Mouse (Mus musculus) frontal cortex, postnatal 36 days (tissue): Measurements from ENCODE around the gene Wfdc11.
"Not testable (repeated sequence)": the region's sequence is repeated elsewhere in the genome, so short reads cannot be mapped to it uniquely, and the experiment has no call there.

Experiments used
- DNase-seq, 2 experiments: peaks; one replicate each; pipeline ENCODE4 v3.0.0; 2022; ENCODE audit warnings: low spot score in 2 of 2

The Wfdc11 gene

DNA sequence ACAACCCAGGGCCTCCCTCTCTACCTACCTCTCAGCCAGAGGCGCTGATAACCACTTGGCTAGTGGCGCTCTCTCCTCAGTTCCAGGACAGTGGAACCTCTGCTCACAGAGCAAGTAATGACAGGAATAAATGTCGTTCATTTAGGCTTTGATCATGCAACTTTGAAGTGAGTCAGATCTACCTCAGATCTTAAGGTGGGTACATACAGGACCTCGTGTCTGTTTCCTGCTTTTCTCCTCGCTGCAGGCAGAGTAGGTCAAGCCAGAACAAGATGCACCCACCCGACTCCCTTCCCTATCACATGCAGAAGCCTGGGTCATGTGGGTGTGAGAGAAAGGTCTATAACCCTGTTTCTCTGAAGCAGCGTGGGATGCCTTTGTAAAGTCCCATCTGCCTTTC, at the start of gene Wfdc11:
Gene Wfdc11, minus strand, starts transcription at position 101 of the 400 bp plus-strand sequence.
- peak; percentile 2 to 4 for DNase-seq

- DNase-seq = no peak
These were observed 49.4 kb upstream of the Wfdc11 start for GRCm38 (mm10) chr2:164723276-164723675.

DNA sequence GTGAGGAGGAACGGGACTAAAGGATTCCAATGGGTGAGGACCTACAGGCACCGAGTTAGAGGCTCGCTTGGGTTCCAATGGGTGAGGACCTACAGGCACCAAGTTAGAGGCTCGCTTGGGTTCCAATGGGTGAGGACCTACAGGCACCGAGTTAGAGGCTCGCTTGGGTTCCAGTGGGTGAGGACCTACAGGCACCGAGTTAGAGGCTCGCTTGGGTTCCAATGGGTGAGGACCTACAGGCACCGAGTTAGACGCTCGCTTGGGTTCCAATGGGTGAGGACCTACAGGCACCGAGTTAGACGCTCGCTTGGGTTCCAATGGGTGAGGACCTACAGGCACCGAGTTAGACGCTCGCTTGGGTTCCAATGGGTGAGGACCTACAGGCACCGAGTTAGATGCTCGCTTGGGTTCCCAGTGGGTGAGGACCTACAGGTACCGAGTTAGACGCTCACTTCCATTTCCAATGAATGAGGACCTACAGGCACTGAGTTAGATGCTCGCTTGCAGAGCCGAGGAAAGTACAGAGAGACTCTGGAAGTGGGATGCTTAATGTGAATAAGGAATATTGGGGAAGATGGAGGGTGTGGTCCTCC, 42.4 kb upstream of the Wfdc11 start:
- not testable (repeated sequence) for DNase-seq

DNA sequence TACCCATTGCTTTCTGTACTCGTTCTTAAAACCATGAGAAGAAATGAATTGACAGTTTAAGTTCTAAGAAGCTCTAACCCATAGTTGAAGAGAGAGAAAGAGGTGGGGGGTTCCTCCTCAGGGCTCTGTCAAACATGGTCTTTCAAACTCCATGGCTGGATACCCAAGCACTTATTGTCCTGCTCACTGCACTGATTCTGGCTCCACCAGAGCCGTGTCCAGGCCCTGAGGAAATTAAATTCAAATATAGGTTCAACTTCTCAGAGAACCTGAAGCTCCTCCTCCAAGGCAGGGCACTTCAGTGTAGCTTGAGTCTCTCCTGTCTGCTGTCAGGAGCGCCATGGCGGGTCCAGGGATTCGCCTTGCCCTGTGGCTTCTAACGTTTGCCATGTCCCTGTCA, 41.1 kb upstream of the Wfdc11 start, which contains the start of gene Spint5:
Gene Spint5, plus strand, starts transcription at position 301 of the 400 bp plus-strand sequence.
- DNase-seq = no peak

GRCm38 (mm10) chr2:164705991-164706390, 32.1 kb upstream of the Wfdc11 start:
- DNase-seq = no peak

GRCm38 (mm10) chr2:164705328-164705727, 31.4 kb upstream of the Wfdc11 start:
- no peak for DNase-seq

DNA sequence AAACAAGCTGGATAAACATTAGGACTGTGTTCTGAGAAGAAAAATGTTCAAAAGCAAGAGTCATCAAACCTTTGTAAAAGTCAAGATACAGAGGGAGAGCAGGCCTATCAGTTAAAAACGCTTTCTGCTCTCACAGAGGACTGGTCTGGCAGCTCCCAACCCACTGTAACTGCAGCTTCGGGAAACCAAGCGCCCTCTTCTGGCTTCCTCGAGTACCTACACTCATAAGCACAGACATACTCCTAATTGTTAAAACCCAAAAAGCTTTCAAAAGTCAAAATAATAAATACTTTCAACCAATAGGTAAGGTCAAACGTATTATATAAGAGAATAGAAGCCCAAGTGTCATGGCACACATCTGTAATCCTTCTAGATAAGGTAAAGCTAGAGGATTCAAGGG, 30.3 kb upstream of the Wfdc11 start:
- DNase-seq = no peak

GRCm38 (mm10) chr2:164701761-164702160, 27.9 kb upstream of the Wfdc11 start:
- no peak for DNase-seq

DNA sequence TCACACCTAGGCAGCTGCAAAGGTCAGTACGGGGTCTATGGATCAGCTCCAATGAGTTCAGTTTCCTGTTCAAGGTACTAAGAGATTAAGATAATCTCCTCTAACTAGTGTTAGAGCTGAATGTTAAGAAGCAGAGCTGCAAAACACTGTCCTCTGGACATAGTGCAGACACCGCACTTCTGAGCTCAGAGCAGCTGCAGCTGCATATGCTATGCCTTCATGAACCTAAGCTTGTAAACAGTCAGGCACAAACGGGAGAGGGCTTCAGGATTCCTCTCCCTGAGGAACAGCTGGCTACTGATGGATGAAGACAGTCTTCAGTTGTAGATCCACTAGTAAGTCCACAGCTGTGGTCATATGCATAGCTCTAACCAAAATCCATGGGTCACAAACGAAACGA, 27.1 kb upstream of the Wfdc11 start:
- DNase-seq = no peak

- DNase-seq = no peak
These were observed 24.3 kb upstream of the Wfdc11 start, which contains the start of gene Spint4 for GRCm38 (mm10) chr2:164698201-164698600. Spint4 (plus strand) TSS chr2:164698501.

DNA sequence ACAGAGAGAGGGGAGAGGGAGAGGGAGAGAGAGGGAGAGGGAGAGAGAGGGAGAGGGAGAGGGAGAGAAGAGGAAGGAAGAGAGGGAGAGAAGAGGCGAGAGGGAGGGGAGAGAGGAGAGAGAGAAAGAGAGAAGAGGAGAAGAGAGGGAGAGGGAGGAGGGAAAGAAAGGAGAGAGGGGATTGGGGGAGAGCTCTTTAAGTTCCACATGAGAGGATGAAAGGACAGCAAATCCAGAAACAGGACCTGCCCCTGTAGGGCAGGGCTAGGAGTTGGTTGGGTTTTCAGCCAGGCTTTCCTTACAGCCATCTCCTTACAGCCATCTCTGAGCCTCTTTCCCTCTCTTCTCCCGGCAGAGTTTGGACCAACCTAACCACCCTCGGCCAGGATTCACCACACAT, 10.9 kb upstream of the Wfdc11 start, which contains the start of gene Wfdc13:
Gene Wfdc13, plus strand, starts transcription at position 301 of the 400 bp plus-strand sequence.
- DNase-seq = no peak

DNA sequence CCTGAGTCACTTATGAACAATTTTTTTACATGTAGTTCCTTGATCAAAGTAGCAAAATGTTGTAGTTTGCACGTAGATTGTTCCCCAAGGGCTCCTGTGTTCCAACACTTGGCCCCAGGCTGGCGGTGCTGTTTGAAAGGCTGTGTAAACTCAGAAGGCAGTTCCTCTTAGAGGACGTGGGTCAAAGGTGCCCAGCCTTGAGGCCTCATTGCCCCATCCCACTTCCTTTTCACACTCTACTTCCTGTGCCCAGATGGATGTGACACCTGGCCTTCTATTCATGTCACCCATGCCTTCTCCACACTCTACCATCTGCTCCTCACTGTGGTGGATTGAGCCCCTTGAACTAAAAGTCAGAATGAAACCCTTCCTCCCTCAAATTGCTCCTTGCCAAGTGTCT, 6.0 kb upstream of the Wfdc11 start:
- no peak for DNase-seq

GRCm38 (mm10) chr2:164678848-164679625, 5.2 kb upstream of the Wfdc11 start:
- DNase-seq = peak; percentile 47 to 60

- DNase-seq = no peak
These were observed 3.2 kb upstream of the Wfdc11 start for GRCm38 (mm10) chr2:164676916-164677685.

DNA sequence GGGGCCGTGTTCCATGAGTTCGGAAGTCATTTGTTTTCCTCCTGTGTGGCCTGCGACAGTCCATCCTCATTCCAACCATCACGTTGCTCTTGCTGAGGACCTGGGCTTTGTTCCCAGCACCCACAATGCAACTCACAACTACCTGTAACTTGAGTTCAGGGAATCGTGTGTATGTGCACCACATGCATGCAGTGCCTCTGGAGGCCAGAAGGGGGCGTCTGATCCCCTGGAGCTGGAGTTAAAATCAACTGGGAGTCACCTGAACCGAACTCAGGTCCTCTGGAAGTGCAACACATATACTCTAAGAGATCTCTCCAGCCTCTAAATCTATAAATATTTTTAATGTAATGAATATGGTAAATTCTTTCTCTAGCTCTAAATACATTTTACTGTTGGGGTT, 2.2 kb upstream of the Wfdc11 start:
- no peak for DNase-seq

DNA sequence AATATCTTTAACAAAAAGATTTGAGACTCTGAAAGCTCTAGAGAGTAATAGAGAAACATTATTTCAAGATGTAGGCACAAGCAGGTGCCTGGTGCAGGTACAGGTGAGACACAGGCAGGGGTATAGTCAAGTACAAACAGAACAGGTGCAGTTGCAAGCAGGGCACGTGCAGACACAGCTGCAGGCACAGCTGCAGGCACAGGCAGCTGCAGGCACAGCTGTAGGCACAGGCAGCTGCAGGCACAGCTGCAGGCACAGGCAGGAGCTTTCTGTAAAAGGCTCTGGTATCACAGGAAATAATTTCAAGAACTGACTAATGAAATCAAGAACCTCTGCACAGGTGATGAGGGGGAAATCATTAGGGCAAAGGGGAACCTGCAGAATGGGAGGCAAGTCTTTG, 2.9 kb downstream of the Wfdc11 start:
- no peak for DNase-seq

DNA sequence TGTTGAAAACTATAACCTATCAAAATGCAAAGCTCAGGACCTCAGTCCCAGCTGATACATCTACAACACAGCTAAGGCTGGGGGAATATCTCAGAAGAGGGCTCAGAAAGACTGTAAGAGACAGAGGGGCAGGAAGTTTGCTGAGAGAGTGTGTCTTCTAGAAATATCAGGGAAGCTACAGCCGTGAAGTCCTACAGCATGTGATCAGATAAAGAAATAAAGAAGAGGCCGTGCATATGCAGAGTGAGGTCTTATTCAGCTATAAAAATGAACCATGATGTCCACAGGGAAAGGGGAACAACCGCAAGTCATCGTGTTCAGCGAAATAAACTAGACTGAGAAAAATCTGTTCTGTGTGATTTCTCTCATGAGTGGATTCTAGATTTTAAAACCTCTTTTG, 3.6 kb downstream of the Wfdc11 start:
- no peak for DNase-seq

GRCm38 (mm10) chr2:164664851-164665250, 9.0 kb downstream of the Wfdc11 start:
- no peak for DNase-seq

- no peak for DNase-seq
These were observed 17.4 kb downstream of the Wfdc11 start, which contains the start of gene Wfdc9 for GRCm38 (mm10) chr2:164656483-164656882. Wfdc9 (minus strand) TSS chr2:164656583.

DNA sequence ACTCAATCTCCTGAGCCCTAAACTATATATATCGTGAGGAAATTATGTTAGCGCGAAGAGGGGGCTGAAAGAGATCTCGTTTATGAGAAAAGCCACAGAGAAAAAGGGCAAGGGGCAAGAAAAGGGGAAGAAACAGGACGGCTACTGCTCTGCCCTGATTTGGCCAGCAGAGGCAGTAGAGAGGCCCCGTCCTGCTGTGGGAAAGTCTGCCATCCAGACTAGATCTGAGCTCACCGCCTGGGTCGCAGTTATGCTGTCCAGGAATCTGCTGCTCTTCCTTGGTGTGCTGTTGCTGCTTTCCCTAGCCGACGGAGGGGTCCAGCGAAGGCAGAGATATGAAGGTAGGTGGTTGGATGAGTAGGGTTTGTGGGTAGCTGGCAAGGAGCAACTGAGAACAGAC, 18.0 kb downstream of the Wfdc11 start, which contains the start of gene Wfdc10:
Gene Wfdc10, plus strand, starts transcription at position 189 of the 400 bp plus-strand sequence.
- peak in 1 of 2 experiments; percentile 2 for DNase-seq

DNA sequence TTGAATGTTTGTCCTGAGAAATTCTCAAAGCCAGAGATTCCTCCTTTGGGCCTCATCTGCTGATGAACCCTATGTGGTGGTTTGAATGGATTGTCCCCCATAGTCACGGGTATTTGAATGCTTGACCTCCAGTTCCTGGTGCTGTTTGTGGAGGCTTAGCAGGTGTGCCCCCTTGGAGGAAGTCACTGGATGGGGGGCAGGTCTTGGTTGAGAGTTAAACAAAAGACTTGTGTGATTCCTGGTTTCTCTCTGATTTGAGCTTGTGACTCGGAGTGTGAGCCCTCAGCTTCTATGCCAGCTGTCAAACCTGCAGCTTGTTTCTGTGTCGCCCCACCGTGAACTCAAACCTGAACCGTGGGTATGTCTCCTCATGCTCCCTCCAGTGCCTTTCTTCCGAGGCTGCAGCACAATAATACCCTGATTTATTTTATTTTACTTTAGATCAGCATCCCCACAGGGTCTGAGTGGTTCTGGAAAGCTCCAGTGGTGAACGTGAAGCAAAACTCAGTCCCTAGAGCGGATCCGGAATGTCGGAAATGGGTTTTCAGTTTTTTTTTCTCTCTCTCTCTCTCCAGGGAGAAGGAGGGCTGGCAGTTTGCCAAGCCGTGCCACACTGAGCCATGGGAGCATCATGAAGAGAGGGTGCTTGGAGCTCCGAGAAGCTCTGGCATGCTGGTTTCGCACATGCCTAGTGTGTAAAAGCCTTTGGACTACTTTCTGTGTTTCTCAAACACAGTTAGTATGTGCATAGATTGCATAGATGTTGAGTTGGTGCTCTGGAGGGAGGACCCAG, 31.8 kb downstream of the Wfdc11 start:
- peak in 1 of 2 experiments; percentile 3 for DNase-seq
